Mouse (Mus musculus) kidney, embryonic 14.5 days (tissue): Measurements from ENCODE around the gene Slc25a10. TPM values are rescaled to one million over a fixed set of nuclear protein-coding genes. Genes with fewer than 3 reads are reported as not detected.
A peak's percentile ranks its signal among the peaks of the same experiment; 100 is the strongest.

Experiments used
- ATAC-seq: fragments of 200-750 bp; cut with Nextera tagmentation; 2 replicates; pipeline ENCODE4 v1.8.0; 2017; ENCODE audit warnings: moderate number of reproducible peaks, mild to moderate bottlenecking, moderate TSS enrichment, moderate library complexity; ENCODE audit not compliant: low FRiP score, low TSS enrichment
- H3K27ac ChIP-seq: fragments of 300-500 bp; sonication (generic); 2 replicates; pipeline ENCODE4 v1.5.1; 2014; ENCODE audit warnings: low read depth, mild to moderate bottlenecking, low read length, moderate library complexity, mixed read lengths
- H3K27me3 ChIP-seq: fragments of 300-500 bp; sonication (generic); 2 replicates; pipeline ENCODE4 v1.6.1; 2014; ENCODE audit warnings: mild to moderate bottlenecking, low read length; ENCODE audit not compliant: control insufficient read depth, insufficient read depth
- H3K36me3 ChIP-seq: fragments of 300-500 bp; sonication (generic); 2 replicates; pipeline ENCODE4 v1.6.1; 2014; ENCODE audit warnings: low read length, mixed read lengths; ENCODE audit not compliant: control insufficient read depth, insufficient read depth
- H3K4me1 ChIP-seq: fragments of 300-500 bp; sonication (generic); 2 replicates; pipeline ENCODE4 v1.6.1; 2014; ENCODE audit warnings: low read length, mixed read lengths; ENCODE audit not compliant: control insufficient read depth, insufficient read depth
- H3K4me2 ChIP-seq: fragments of 300-500 bp; sonication (generic); replicated peaks from 2 replicates; pipeline ENCODE4 v1.6.1; 2014; ENCODE audit warnings: low read depth, mild to moderate bottlenecking, low read length
- H3K4me3 ChIP-seq: fragments of 300-500 bp; sonication (generic); 2 replicates; pipeline ENCODE4 v1.5.1; 2014; ENCODE audit warnings: mild to moderate bottlenecking, low read length
- H3K9ac ChIP-seq: fragments of 300-500 bp; sonication (generic); 2 replicates; pipeline ENCODE4 v1.6.1; 2014; ENCODE audit warnings: low read depth, mild to moderate bottlenecking, low read length, moderate library complexity
- H3K9me3 ChIP-seq: fragments of 300-500 bp; sonication (generic); 2 replicates; pipeline ENCODE4 v1.6.1; 2016; ENCODE audit warnings: low read length; ENCODE audit not compliant: control insufficient read depth
- WGBS: fragments of 180-500 bp; shearing (Covaris S2); extraction: QIAGEN DNeasy Blood & Tissue Kit; methylation state at CpG from one replicate; pipeline ENCODE4 v1.1.7; 2014; 5-methylcytosine and 5-hydroxymethylcytosine counted together
- polyA plus RNA-seq: library from polyadenylated mRNA; unstranded; fragments of >200 nt; fragmentation: Nextera tagmentation; extraction: Ambion mirVana; gene quantifications from 2 replicates; pipeline ENCODE4 v1.2.1, GENCODE M21; 2014

Gene Slc25a10
- polyA plus RNA-seq, 1 experiment from 2014 or later, result 79.1 TPM

- WGBS, result under 1% methylated on average over 33 of the region's 33 CpGs
- H3K4me1 ChIP-seq, result peaks cover 16% of the 10 kb centered on the region
- no peak overlapping the region for H3K27ac ChIP-seq
- no peaks in the 10 kb centered on the region for H3K27me3 ChIP-seq
- peak overlapping the region; percentile 86 for H3K9ac ChIP-seq
- H3K9me3 ChIP-seq, result no peaks in the 10 kb centered on the region
- peak; percentile 54 for ATAC-seq
- peaks cover 56% of the 10 kb centered on the region for H3K36me3 ChIP-seq
- peak overlapping the region; percentile 99 for H3K4me3 ChIP-seq
- H3K4me2 ChIP-seq, result peak overlapping the region; percentile 87
These were observed 23.9 kb upstream of the Slc25a10 start for GRCm38 (mm10) chr11:120467736-120468092.

DNA sequence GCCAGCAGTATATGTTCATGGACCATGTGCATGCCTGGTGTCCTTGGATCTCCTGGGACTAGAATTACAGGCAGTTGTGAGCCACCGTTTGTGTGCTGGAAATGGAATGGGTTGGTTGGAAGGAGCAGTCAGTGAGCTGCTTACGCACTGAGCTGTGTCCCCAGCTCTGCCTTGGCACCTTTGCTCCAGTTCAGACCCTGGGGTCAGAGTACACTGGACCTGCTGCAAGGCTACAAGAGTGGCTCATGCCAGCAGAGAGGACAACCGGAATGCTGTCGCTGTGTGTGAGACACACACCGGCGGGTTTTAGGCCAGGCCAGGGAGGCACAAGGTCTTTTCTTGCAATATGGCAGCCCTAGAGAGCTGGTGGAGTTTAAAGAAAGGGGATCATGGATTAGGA, 19.6 kb upstream of the Slc25a10 start:
- Histone ChIP-seq H3K9ac (no peak overlapping the region), H3K27ac (no peak overlapping the region), H3K9me3 (no peaks in the 10 kb centered on the region), H3K27me3 (no peaks in the 10 kb centered on the region), H3K4me2 (no peak overlapping the region), H3K4me3 (no peak overlapping the region), H3K36me3 (peaks cover 69% of the 10 kb centered on the region), H3K4me1 (peaks cover 8% of the 10 kb centered on the region)
- ATAC-seq, result no peak
- WGBS, result 96% methylated on average over 6 of the region's 6 CpGs

DNA sequence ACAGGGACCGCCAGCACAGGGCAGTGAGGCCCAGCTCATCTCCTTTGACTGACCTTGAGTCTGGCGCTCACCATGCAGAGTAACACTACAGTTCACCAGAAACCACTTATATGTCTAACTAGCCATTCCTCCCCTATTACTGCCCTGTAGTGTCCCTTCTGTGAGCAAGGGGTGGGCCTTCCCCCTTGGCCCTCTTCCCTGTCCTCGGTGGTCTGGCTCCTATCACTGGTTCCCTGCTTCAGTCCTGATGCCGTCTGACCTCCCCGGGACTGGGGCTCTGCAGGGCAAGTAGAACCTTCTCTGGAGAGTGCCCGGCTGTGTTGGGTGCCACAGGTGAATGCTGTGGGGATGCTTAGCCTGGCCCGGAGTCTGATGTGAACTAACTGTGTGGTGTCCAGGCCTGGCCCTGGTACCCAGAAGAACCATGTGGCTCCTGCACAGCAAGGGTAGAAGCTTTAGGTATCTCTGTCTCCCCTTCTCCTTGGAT, 8.1 kb upstream of the Slc25a10 start:
- 87% methylated on average over 7 of the region's 7 CpGs for WGBS
- H3K27me3 ChIP-seq, result no peaks in the 10 kb centered on the region
- peaks cover 79% of the 10 kb centered on the region for H3K36me3 ChIP-seq
- 0 out of 2 replicates have a peak, but pooled peaks cover 6% of the 10 kb centered on the region for H3K4me1 ChIP-seq
- no peak for ATAC-seq
- no peaks in the 10 kb centered on the region for H3K9me3 ChIP-seq
- H3K4me3 ChIP-seq, result peak overlapping the region; percentile 89; the same call in 1 of the 2 replicates
- H3K27ac ChIP-seq, result peak overlapping the region; percentile 70; the same call in 1 of the 2 replicates
- H3K9ac ChIP-seq, result peak overlapping the region; percentile 94; the same call in 1 of the 2 replicates
- peak overlapping the region; percentile 84 for H3K4me2 ChIP-seq

GRCm38 (mm10) chr11:120484265-120484981, 7.2 kb upstream of the Slc25a10 start, which contains the start of gene Mrpl12:
Gene Mrpl12, plus strand, starts transcription at chr11:120484613.
- H3K36me3 ChIP-seq, result peaks cover 76% of the 10 kb centered on the region
- peaks cover 7% of the 10 kb centered on the region for H3K4me1 ChIP-seq
- H3K4me3 ChIP-seq, result peak within 1 kb of the TSS; percentile 89
- peak within 1 kb of the TSS; percentile 94 for H3K9ac ChIP-seq
- no peaks in the 10 kb centered on the region for H3K27me3 ChIP-seq
- H3K4me2 ChIP-seq, result peak within 1 kb of the TSS; percentile 84
- H3K9me3 ChIP-seq, result no peaks in the 10 kb centered on the region
- WGBS, result under 1% methylated on average over 58 of the region's 60 CpGs
- peak within 1 kb of the TSS; percentile 70 for H3K27ac ChIP-seq
- peak; percentile 93 for ATAC-seq

DNA sequence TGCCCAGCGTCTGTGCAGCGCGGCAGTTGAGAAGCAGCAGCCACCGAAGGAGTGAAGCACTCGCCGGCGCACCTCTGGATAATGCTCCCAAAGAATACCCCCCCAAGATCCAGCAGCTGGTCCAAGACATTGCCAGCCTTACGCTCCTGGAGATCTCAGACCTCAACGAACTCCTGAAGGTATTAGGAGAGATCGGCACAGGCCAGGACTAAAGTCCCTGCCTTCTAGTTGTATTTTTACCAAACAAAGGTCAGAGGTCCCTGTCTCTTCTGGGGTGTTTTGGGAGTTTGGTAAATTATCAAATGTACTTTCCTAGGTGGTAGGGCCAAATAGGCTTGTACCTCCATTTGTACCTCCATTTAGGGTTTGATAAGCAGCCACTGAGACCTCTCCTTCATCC, 6.4 kb upstream of the Slc25a10 start:
- peaks cover 67% of the 10 kb centered on the region for H3K36me3 ChIP-seq
- H3K27me3 ChIP-seq, result no peaks in the 10 kb centered on the region
- peaks cover 13% of the 10 kb centered on the region for H3K4me1 ChIP-seq
- WGBS, result 6% methylated on average over 10 of the region's 10 CpGs
- peak overlapping the region; percentile 70; the same call in 1 of the 2 replicates for H3K27ac ChIP-seq
- H3K9ac ChIP-seq, result peak overlapping the region; percentile 94
- peak overlapping the region; percentile 84 for H3K4me2 ChIP-seq
- no peaks in the 10 kb centered on the region for H3K9me3 ChIP-seq
- ATAC-seq, result no peak
- peak overlapping the region; percentile 89 for H3K4me3 ChIP-seq

- H3K27ac ChIP-seq, result no peak overlapping the region
- no peaks in the 10 kb centered on the region for H3K9me3 ChIP-seq
- peaks cover 37% of the 10 kb centered on the region for H3K36me3 ChIP-seq
- no peak overlapping the region for H3K4me2 ChIP-seq
- ATAC-seq, result no peak
- H3K9ac ChIP-seq, result no peak overlapping the region
- no peak overlapping the region for H3K4me3 ChIP-seq
- H3K4me1 ChIP-seq, result peaks cover 31% of the 10 kb centered on the region
- WGBS, result 79% methylated on average over 4 of the region's 4 CpGs
- H3K27me3 ChIP-seq, result no peaks in the 10 kb centered on the region
These were observed 3.1 kb upstream of the Slc25a10 start for GRCm38 (mm10) chr11:120488516-120488915.

GRCm38 (mm10) chr11:120489054-120489761, 2.4 kb upstream of the Slc25a10 start:
- peaks cover 35% of the 10 kb centered on the region for H3K36me3 ChIP-seq
- no peak overlapping the region; the same call in 1 of the 2 replicates for H3K4me3 ChIP-seq
- no peaks in the 10 kb centered on the region for H3K9me3 ChIP-seq
- WGBS, result 54% methylated on average over 4 of the region's 4 CpGs
- peak overlapping the region; percentile 31; the same call in 1 of the 2 replicates for H3K9ac ChIP-seq
- peak; percentile 22 for ATAC-seq
- H3K4me2 ChIP-seq, result no peak overlapping the region
- no peaks in the 10 kb centered on the region for H3K27me3 ChIP-seq
- peak overlapping the region; percentile 76 for H3K27ac ChIP-seq
- H3K4me1 ChIP-seq, result peaks cover 33% of the 10 kb centered on the region

DNA sequence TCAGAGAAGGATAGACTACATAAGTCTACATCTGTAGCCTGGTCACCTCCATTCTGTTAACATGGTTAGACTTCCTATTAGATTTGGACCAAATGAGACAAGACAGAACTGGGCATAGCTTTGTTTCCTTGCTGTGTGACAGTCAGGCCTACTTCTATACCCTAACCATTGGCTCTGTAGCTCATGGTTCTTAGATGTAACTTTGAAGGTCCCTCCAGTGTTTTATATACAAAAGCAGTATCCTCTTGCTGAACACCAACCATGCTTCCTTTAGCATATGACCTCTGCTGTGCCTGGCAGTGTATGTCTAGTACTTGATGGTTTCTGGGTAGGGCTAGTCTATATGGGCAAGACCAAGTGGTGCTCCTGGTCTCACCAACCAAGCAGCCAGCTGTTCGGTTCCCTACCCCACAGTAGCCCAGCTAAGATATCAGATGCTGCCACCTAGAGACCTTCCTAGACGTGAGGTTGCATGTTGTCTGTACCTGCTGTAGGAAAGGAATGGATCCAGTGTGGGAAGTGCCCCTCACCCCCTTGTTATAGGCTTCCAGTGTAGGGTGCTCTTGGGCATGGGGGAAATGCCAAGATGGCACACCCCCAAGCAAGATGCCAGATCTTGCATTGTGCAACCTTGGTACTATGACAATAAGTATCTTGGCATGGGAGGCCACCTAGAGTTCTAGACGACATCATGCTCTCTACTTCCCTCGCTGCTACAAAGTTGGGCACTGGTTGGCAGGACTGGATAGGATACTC, 1.2 kb upstream of the Slc25a10 start:
- Histone ChIP-seq H3K36me3 (peaks cover 46% of the 10 kb centered on the region), H3K4me3 (peak overlapping the region; percentile 80), H3K27ac (peak overlapping the region; percentile 76), H3K27me3 (no peaks in the 10 kb centered on the region), H3K4me1 (peaks cover 29% of the 10 kb centered on the region), H3K4me2 (peak overlapping the region; percentile 91; the same call in 1 of the 2 replicates), H3K9me3 (no peaks in the 10 kb centered on the region), H3K9ac (peak overlapping the region; percentile 76; the same call in 1 of the 2 replicates)
- ATAC-seq, result no peak
- 34% methylated on average over 4 of the region's 4 CpGs for WGBS
